Mouse (Mus musculus): Measurements from ENCODE around the gene Plxnc1.

GRCm38 (mm10) chr10:94860870-94861269 lies 83.8 kb downstream of the Plxnc1 start:
- TF ChIP-seq POLR2A (IDR thresholded peaks at IDR 0.05; ENCODE audit: low read depth, low read length) (no peak), CTCF (IDR thresholded peaks at IDR 0.05; ENCODE audit: extremely low read depth, insufficient read depth, insufficient read length, insufficient replicate concordance) (no peak)

All from spleen, adult 2 months (tissue).